In genomic region chr13:67779265-67780221, GRCm38 (mm10) we compare ENCODE assay signal across 8 mouse cellular contexts. TPM values are rescaled to one million over a fixed set of nuclear protein-coding genes. Genes with fewer than 3 reads are reported as not detected.
A peak's percentile ranks its signal among the peaks of the same experiment; 100 is the strongest.
DNase-seq lines count a peak whose midpoint lies in the region; ATAC-seq and TF ChIP-seq lines count a peak whose summit lies in the region.

Gene Zfp493 (plus strand): TSS chr13:67779693.

- peak within 1 kb of the TSS; percentile 38 for H3K27ac ChIP-seq in heart, embryonic 13.5 days (replicated peaks)
- no peak within 1 kb of the TSS; the same call in 1 of the 2 replicates for H3K27ac ChIP-seq in kidney, postnatal 0 days
- H3K27ac ChIP-seq in liver, adult 2 months (replicated peaks; ENCODE audit: insufficient read depth, low read depth, low read length), result no peak within 1 kb of the TSS

- no peak for TF ChIP-seq POLR2A in liver, adult 2 months (IDR thresholded peaks at IDR 0.05; ENCODE audit: extremely low read depth, insufficient read depth, low read length)

- peaks cover 2% of the 10 kb centered on the region; the same call in 1 of the 2 replicates for H3K4me1 ChIP-seq in heart, embryonic 13.5 days
- no peaks in the 10 kb centered on the region for H3K4me1 ChIP-seq in kidney, postnatal 0 days (replicated peaks; ENCODE audit: insufficient read depth, low read length)
- H3K4me1 ChIP-seq in liver, adult 2 months (ENCODE audit: control insufficient read depth, insufficient read depth, low read length), result peaks cover 2% of the 10 kb centered on the region; the same call in 1 of the 2 replicates

- H3K9me3 ChIP-seq in heart, embryonic 13.5 days, result no peaks in the 10 kb centered on the region
- H3K9me3 ChIP-seq in kidney, postnatal 0 days (replicated peaks; ENCODE audit: low read length), result no peaks in the 10 kb centered on the region

- ATAC-seq in heart, embryonic 13.5 days (ENCODE audit: extremely low read depth, insufficient number of reproducible peaks, low FRiP score, low TSS enrichment), result peak; percentile 69
- peak; percentile 95 for ATAC-seq in kidney, postnatal 0 days (replicated peaks; ENCODE audit: low FRiP score, low read depth)
- ATAC-seq in monocyte, adult 5-6 weeks (replicated peaks; ENCODE audit: insufficient number of reproducible peaks, low FRiP score, low TSS enrichment, poor library complexity, severe bottlenecking), result peak; percentile 89

- no peak for TF ChIP-seq CTCF in C2C12 (IDR thresholded peaks at IDR 0.05; ENCODE audit: control insufficient read depth, insufficient read depth, insufficient read length)
- TF ChIP-seq CTCF in kidney, postnatal 0 days (IDR thresholded peaks at IDR 0.05; ENCODE audit: low read depth), result no peak
- TF ChIP-seq CTCF in liver, adult 2 months (IDR thresholded peaks at IDR 0.05; ENCODE audit: low read depth, low read length), result no peak

- H3K36me3 ChIP-seq in C2C12 (ENCODE audit: control insufficient read depth, insufficient read depth), result no peaks in the 10 kb centered on the region
- H3K36me3 ChIP-seq in heart, embryonic 13.5 days, result peaks cover 8% of the 10 kb centered on the region
- no peaks in the 10 kb centered on the region for H3K36me3 ChIP-seq in kidney, postnatal 0 days (ENCODE audit: insufficient read depth, low read length)
- peaks cover 2% of the 10 kb centered on the region for H3K36me3 ChIP-seq in liver, adult 2 months (ENCODE audit: control insufficient read depth, insufficient read depth, low read length)

- 7% methylated on average over 26 of the region's 26 CpGs for WGBS in heart, embryonic 13.5 days
- WGBS in kidney, postnatal 0 days, result 8% methylated on average over 26 of the region's 26 CpGs
- 10% methylated on average over 26 of the region's 26 CpGs for WGBS in liver, adult 2 months

- DNase-seq in brain, adult 2 months (ENCODE audit: low read depth, low spot score), result peak; percentile 94
- DNase-seq in fat pad, adult 2 months (ENCODE audit: extremely low read depth, low read depth, low spot score), result peak; percentile 10
- peak; percentile 90 for DNase-seq in kidney, postnatal 0 days (ENCODE audit: low spot score)
- DNase-seq in liver, adult 2 months (ENCODE audit: extremely low read depth, low read depth, low spot score), result peak; percentile 83
- DNase-seq in spleen, postnatal 4 days (ENCODE audit: low spot score in 2 of 2), result peak; percentile 30 to 64

- no peaks in the 10 kb centered on the region for H3K27me3 ChIP-seq in C2C12 (ENCODE audit: control insufficient read depth, insufficient read depth, insufficient read length)
- H3K27me3 ChIP-seq in heart, embryonic 13.5 days (replicated peaks), result no peaks in the 10 kb centered on the region
- H3K27me3 ChIP-seq in kidney, postnatal 0 days (ENCODE audit: insufficient read depth, low read length), result no peaks in the 10 kb centered on the region
- H3K27me3 ChIP-seq in liver, adult 2 months (ENCODE audit: control insufficient read depth, insufficient read depth, low read length), result no peaks in the 10 kb centered on the region

- peak within 1 kb of the TSS; percentile 81 for H3K4me2 ChIP-seq in heart, embryonic 13.5 days
- peak within 1 kb of the TSS; percentile 67 for H3K4me2 ChIP-seq in kidney, postnatal 0 days (ENCODE audit: low read length)

- no peaks in the 10 kb centered on the region for H3K79me3 ChIP-seq in C2C12 (ENCODE audit: low read depth)

- H3K4me3 ChIP-seq in C2C12 (ENCODE audit: insufficient read depth, poor library complexity, severe bottlenecking), result peak within 1 kb of the TSS; percentile 25
- H3K4me3 ChIP-seq in heart, embryonic 13.5 days, result peak within 1 kb of the TSS; percentile 82
- peak within 1 kb of the TSS; percentile 49 for H3K4me3 ChIP-seq in kidney, postnatal 0 days (replicated peaks; ENCODE audit: low read depth, low read length)
- H3K4me3 ChIP-seq in liver, adult 2 months (ENCODE audit: insufficient read depth, low read depth, low read length), result peak within 1 kb of the TSS; percentile 97

- H3K79me2 ChIP-seq in C2C12 (ENCODE audit: control insufficient read depth, insufficient read depth), result no peaks in the 10 kb centered on the region
- no peaks in the 10 kb centered on the region for H3K79me2 ChIP-seq in liver, adult 2 months (ENCODE audit: control insufficient read depth, insufficient read depth, low read length)

- H3K9ac ChIP-seq in heart, embryonic 13.5 days, result peak within 1 kb of the TSS; percentile 84
- H3K9ac ChIP-seq in kidney, postnatal 0 days (ENCODE audit: low read depth, low read length), result peak within 1 kb of the TSS; percentile 46
- peak within 1 kb of the TSS; percentile 66 for H3K9ac ChIP-seq in liver, adult 2 months (ENCODE audit: low read depth, low read length)

- peak within 1 kb of the TSS; percentile 4 for H3ac ChIP-seq in C2C12 (ENCODE audit: control insufficient read depth, insufficient read length, low read depth)

TF ChIP-seq in C2C12, 6 proteins besides CTCF, POLR2A, EP300 and RAD21:
- TF ChIP-seq MYOG (IDR thresholded peaks at IDR 0.05; ENCODE audit: control insufficient read depth, extremely low read depth, insufficient read length), result no peak
- TF ChIP-seq USF1 (IDR thresholded peaks at IDR 0.05; ENCODE audit: low read depth), result no peak
- no peak for TF ChIP-seq MYOD1 (IDR thresholded peaks at IDR 0.05; ENCODE audit: control insufficient read depth, insufficient read length, low read depth)
- TF ChIP-seq MAX (IDR thresholded peaks at IDR 0.05), result no peak
- TF ChIP-seq CEBPB (IDR thresholded peaks at IDR 0.05; ENCODE audit: low read depth), result no peak
- TF ChIP-seq FOSL1 (IDR thresholded peaks at IDR 0.05; ENCODE audit: insufficient read depth, low read length, poor library complexity, severe bottlenecking), result no peak

RNA-seq across cellular contexts. Expression of gene Zfp493, which starts in this region (rescaled TPM):
- 0.04 TPM for polyA plus RNA-seq in C2C12 (2012; fragmentation: generic; extraction: Trizol)
- polyA plus RNA-seq in heart, embryonic 13.5 days (2015; fragmentation: Nextera tagmentation; extraction: Ambion mirVana), result 1.2 and 1.9 TPM in 2 replicates
- 1.6 TPM in 2 replicates for polyA plus RNA-seq in kidney, postnatal 0 days (2015; fragmentation: Nextera tagmentation; extraction: Ambion mirVana)
- total RNA-seq in liver, adult 2 months (2014; rRNA removed), result 1.2 and 2.0 TPM in 2 replicates
- polyA plus RNA-seq in liver, adult 2 months (2012; rRNA removed), result 0.58 and 0.81 TPM in 2 replicates
- 0.85 to 2.1 TPM in 2 of 3 replicates, not detected in the other for total RNA-seq in monocyte, adult 5-6 weeks (2017)

Comparison
In these comparisons a context has a peak if more than half of its experiments do, and no peak if none do; other contexts are left out.
1. H3K4me3 ChIP-seq: peak in every context shown above with its lines; median percentile 97 in liver, adult 2 months; 82 in heart, embryonic 13.5 days; 49 in kidney, postnatal 0 days; 25 in C2C12.
2. DNase-seq: peak in every context shown above with its lines; median percentile 94 in brain, adult 2 months; 90 in kidney, postnatal 0 days; 83 in liver, adult 2 months; 47 in spleen, postnatal 4 days; 10 in fat pad, adult 2 months.